Mouse (Mus musculus): ENCODE measurements at regions not wholly inside any gene's neighbourhood (a gene's known extent, or its start where the extent isn't known, plus 50 kb on each side); places are given as distances from the start of the nearest gene placed in this dataset.

GRCm38 (mm10) chr4:94370981-94371380, 185.4 kb upstream of the Gm10306 start:
- DNase-seq (ENCODE audit: extremely low read depth), result no peak
- H3K9me3 ChIP-seq (replicated peaks; ENCODE audit: low read length), result no peaks in the 10 kb centered on the region
- H3K27ac ChIP-seq (ENCODE audit: insufficient read depth, low read depth), result no peak overlapping the region
- H3K4me3 ChIP-seq (replicated peaks in 1 of 3; ENCODE audit: low read depth in 2 of 3, low read length in 2 of 3, poor library complexity in 1 of 3), result no peak overlapping the region
- TF ChIP-seq TBP (conservative IDR thresholded peaks at IDR 0.05; ENCODE audit: low read depth, low read length) (no peak), MAX (IDR thresholded peaks at IDR 0.05; ENCODE audit: low read length) (no peak), EP300 (IDR thresholded peaks at IDR 0.05; ENCODE audit: low read length) (no peak), BHLHE40 (IDR thresholded peaks at IDR 0.05; ENCODE audit: low read depth, low read length) (no peak), SMC3 (IDR thresholded peaks at IDR 0.05; ENCODE audit: low read depth, low read length) (no peak), HCFC1 (IDR thresholded peaks at IDR 0.05; ENCODE audit: low read depth, low read length) (no peak), E2F4 (IDR thresholded peaks at IDR 0.05; ENCODE audit: insufficient replicate concordance, low read depth, low read length) (no peak), MYC (IDR thresholded peaks at IDR 0.05; ENCODE audit: low read depth, low read length) (no peak), RCOR1 (conservative IDR thresholded peaks at IDR 0.05; ENCODE audit: low read depth, low read length) (no peak), ETS1 (conservative IDR thresholded peaks at IDR 0.05; ENCODE audit: low read depth, low read length) (no peak), MAFK (IDR thresholded peaks at IDR 0.05; ENCODE audit: insufficient replicate concordance, low read length) (no peak), TCF12 (IDR thresholded peaks at IDR 0.05; ENCODE audit: low read depth, low read length) (no peak), POLR2AphosphoS2 (IDR thresholded peaks at IDR 0.05; ENCODE audit: low read depth, low read length) (no peak), ZNF384 (IDR thresholded peaks at IDR 0.05; ENCODE audit: low read depth, low read length) (no peak)
- no peaks in the 10 kb centered on the region for H3K79me2 ChIP-seq (replicated peaks; ENCODE audit: control insufficient read depth, extremely low read depth, insufficient read depth, poor library complexity, severe bottlenecking)
- dilution Hi-C loops (cut with MboI; ENCODE audit: extremely low pct_ligation_motif_present, extremely low pct_unique_long_range_greater_than_20kb, low sequenced_read_pairs) (no loop called here), in situ Hi-C loops (cut with MboI; ENCODE audit: low pct_ligation_motif_present, low pct_unique_long_range_greater_than_20kb, low sequenced_read_pairs) (no loop called here)
- H3K27me3 ChIP-seq (replicated peaks), result no peaks in the 10 kb centered on the region
- H3K9ac ChIP-seq (ENCODE audit: insufficient read depth, low read depth), result no peak overlapping the region
- H3K4me1 ChIP-seq (ENCODE audit: control insufficient read depth in 1 of 2, insufficient read depth in 2 of 2), result no peaks in the 10 kb centered on the region
- no peak overlapping the region for H3K4me2 ChIP-seq (ENCODE audit: insufficient read depth, low read depth, poor library complexity, severe bottlenecking)
- H3K36me3 ChIP-seq (replicated peaks in 1 of 2; ENCODE audit: control insufficient read depth in 1 of 2, insufficient read depth in 1 of 2, low read length in 1 of 2), result no peaks in the 10 kb centered on the region

- Histone ChIP-seq H3K4me3 (replicated peaks in 1 of 3; ENCODE audit: low read depth in 2 of 3, low read length in 2 of 3, poor library complexity in 1 of 3) (no peak overlapping the region), H3K9ac (ENCODE audit: insufficient read depth, low read depth) (no peak overlapping the region), H3K9me3 (replicated peaks; ENCODE audit: low read length) (no peaks in the 10 kb centered on the region), H3K27ac (ENCODE audit: insufficient read depth, low read depth) (no peak overlapping the region), H3K4me1 (ENCODE audit: control insufficient read depth in 1 of 2, insufficient read depth in 2 of 2) (no peaks in the 10 kb centered on the region), H3K27me3 (replicated peaks) (no peaks in the 10 kb centered on the region), H3K36me3 (replicated peaks in 1 of 2; ENCODE audit: control insufficient read depth in 1 of 2, insufficient read depth in 1 of 2, low read length in 1 of 2) (peaks cover 0 to 3% of the 10 kb centered on the region in 2 experiments), H3K4me2 (ENCODE audit: insufficient read depth, low read depth, poor library complexity, severe bottlenecking) (no peak overlapping the region), H3K79me2 (replicated peaks; ENCODE audit: control insufficient read depth, extremely low read depth, insufficient read depth, poor library complexity, severe bottlenecking) (no peaks in the 10 kb centered on the region)
- no peak for DNase-seq (ENCODE audit: extremely low read depth)
- dilution Hi-C loops (cut with MboI; ENCODE audit: extremely low pct_ligation_motif_present, extremely low pct_unique_long_range_greater_than_20kb, low sequenced_read_pairs), result no loop called here
- in situ Hi-C loops (cut with MboI; ENCODE audit: low pct_ligation_motif_present, low pct_unique_long_range_greater_than_20kb, low sequenced_read_pairs), result no loop called here
- no peak for TF ChIP-seq CHD1 (IDR thresholded peaks at IDR 0.05; ENCODE audit: low read depth, low read length)
- no peak for TF ChIP-seq CHD2 (IDR thresholded peaks at IDR 0.05; ENCODE audit: low read length)
- TF ChIP-seq TBP (conservative IDR thresholded peaks at IDR 0.05; ENCODE audit: low read depth, low read length), result no peak
- TF ChIP-seq EP300 (IDR thresholded peaks at IDR 0.05; ENCODE audit: low read length), result no peak
- no peak for TF ChIP-seq MYC (IDR thresholded peaks at IDR 0.05; ENCODE audit: low read depth, low read length)
- no peak for TF ChIP-seq KAT2A (IDR thresholded peaks at IDR 0.05; ENCODE audit: insufficient replicate concordance, low read length)
- TF ChIP-seq PAX5 (IDR thresholded peaks at IDR 0.05; ENCODE audit: low read length), result no peak
- TF ChIP-seq ZC3H11A (IDR thresholded peaks at IDR 0.05; ENCODE audit: low read depth, low read length), result no peak
- TF ChIP-seq POLR2AphosphoS2 (IDR thresholded peaks at IDR 0.05; ENCODE audit: low read depth, low read length), result no peak
- TF ChIP-seq IRF4 (IDR thresholded peaks at IDR 0.05; ENCODE audit: low read depth, low read length), result no peak
- no peak for TF ChIP-seq JUND (conservative IDR thresholded peaks at IDR 0.05; ENCODE audit: low read depth, low read length)
- no peak for TF ChIP-seq BHLHE40 (IDR thresholded peaks at IDR 0.05; ENCODE audit: low read depth, low read length)
- TF ChIP-seq RCOR1 (conservative IDR thresholded peaks at IDR 0.05; ENCODE audit: low read depth, low read length), result no peak
- no peak for TF ChIP-seq GABPA (IDR thresholded peaks at IDR 0.05; ENCODE audit: insufficient replicate concordance, low read depth, low read length)
- no peak for TF ChIP-seq MAZ (IDR thresholded peaks at IDR 0.05; ENCODE audit: low read depth, low read length)
- no peak for TF ChIP-seq USF2 (conservative IDR thresholded peaks at IDR 0.05; ENCODE audit: low read depth, low read length)
Measured at GRCm38 (mm10) chr4:94376256-94376655, 180.1 kb upstream of the Gm10306 start.
